Mouse (Mus musculus) embryonic facial prominence, embryonic 12.5 days (tissue): ENCODE data around the gene Gimap3. TPM values are rescaled to one million over a fixed set of nuclear protein-coding genes. Genes with fewer than 3 reads are reported as not detected.

Experiments
- ATAC-seq: fragments of 200-750 bp; cut with Nextera tagmentation; 2 replicates; pipeline ENCODE4 v1.8.0; 2017; ENCODE audit not compliant: insufficient number of reproducible peaks, insufficient read depth, low FRiP score, low TSS enrichment
- H3K27ac ChIP-seq: fragments of 300-500 bp; sonication (generic); 2 replicates; pipeline ENCODE4 v1.5.1; 2016; ENCODE audit warnings: mild to moderate bottlenecking
- H3K27me3 ChIP-seq: fragments of 300-500 bp; sonication (generic); 2 replicates; pipeline ENCODE4 v1.6.1; 2016; ENCODE audit warnings: mild to moderate bottlenecking, moderate library complexity
- H3K36me3 ChIP-seq: fragments of 300-500 bp; sonication (generic); 2 replicates; pipeline ENCODE4 v1.6.1; 2016; ENCODE audit warnings: mild to moderate bottlenecking
- H3K4me1 ChIP-seq: fragments of 300-500 bp; sonication (generic); 2 replicates; pipeline ENCODE4 v1.6.1; 2016
- H3K4me2 ChIP-seq: fragments of 300-500 bp; sonication (generic); replicated peaks from 2 replicates; pipeline ENCODE4 v1.6.1; 2016; ENCODE audit warnings: mild to moderate bottlenecking, moderate library complexity
- H3K4me3 ChIP-seq: fragments of 300-500 bp; sonication (generic); 2 replicates; pipeline ENCODE4 v1.5.1; 2016; ENCODE audit warnings: mild to moderate bottlenecking
- H3K9ac ChIP-seq: fragments of 300-500 bp; sonication (generic); 2 replicates; pipeline ENCODE4 v1.6.1; 2016; ENCODE audit warnings: mild to moderate bottlenecking, moderate library complexity
- H3K9me3 ChIP-seq: fragments of 300-500 bp; sonication (generic); 2 replicates; pipeline ENCODE4 v1.6.1; 2016; ENCODE audit warnings: mild to moderate bottlenecking, moderate library complexity
- WGBS: fragments of 180-500 bp; shearing (Covaris S2); methylation state at CpG from one replicate; pipeline ENCODE4 v1.1.7; 2016; 5-methylcytosine and 5-hydroxymethylcytosine counted together
- polyA plus RNA-seq: library from polyadenylated mRNA; unstranded; fragments of >200 nt; fragmentation: Nextera tagmentation; extraction: Ambion mirVana; gene quantifications from 2 replicates; pipeline ENCODE4 v1.2.1, GENCODE M21; 2016

The Gimap3 gene
- polyA plus RNA-seq, 1 experiment from 2014 or later: not detected

GRCm38 (mm10) chr6:48718455-48718854 lies 52.2 kb downstream of the Gimap3 start, which contains the start of the genes Gm28053 and Gimap7:
Gene Gm28053, plus strand, starts transcription at chr6:48718607.
Gene Gimap7, plus strand, starts transcription at chr6:48718621.
- ATAC-seq: no peak
- H3K9ac ChIP-seq: no peak within 1 kb of the TSS
- H3K4me2 ChIP-seq: no peak within 1 kb of the TSS
- H3K27ac ChIP-seq: no peak within 1 kb of the TSS
- 56% methylated on average over 2 of the region's 2 CpGs for WGBS
- H3K9me3 ChIP-seq: no peaks in the 10 kb centered on the region
- H3K4me1 ChIP-seq: no peaks in the 10 kb centered on the region
- H3K27me3 ChIP-seq: no peaks in the 10 kb centered on the region
- no peaks in the 10 kb centered on the region for H3K36me3 ChIP-seq
- H3K4me3 ChIP-seq: no peak within 1 kb of the TSS

Other genes with a start within 250 kb of the Gimap3 start
- 21.3 and 21.5 TPM in 2 replicates for gene Atp6v0e2, start 233.2 kb downstream of the Gimap3 start, polyA plus RNA-seq
- gene Lrrc61, start 216.1 kb downstream of the Gimap3 start, polyA plus RNA-seq: 8.1 and 13.5 TPM in 2 replicates
- 6.9 TPM in 2 replicates for gene Rarres2, start 198.1 kb downstream of the Gimap3 start, polyA plus RNA-seq
- gene Gm45021, start 181.2 kb downstream of the Gimap3 start, polyA plus RNA-seq: not detected in 2 replicates
- 35.0 and 35.2 TPM in 2 replicates for gene Repin1, start 177.0 kb downstream of the Gimap3 start, polyA plus RNA-seq
- not detected in 2 replicates for gene Gm44965, start 176.9 kb downstream of the Gimap3 start, polyA plus RNA-seq
- 10.6 and 11.0 TPM in 2 replicates for gene Zfp775, start 168.8 kb downstream of the Gimap3 start, polyA plus RNA-seq
- 1.5 and 2.0 TPM in 2 replicates for gene AI854703, start 144.1 kb downstream of the Gimap3 start, polyA plus RNA-seq
- gene Gimap8, start 123.6 kb downstream of the Gimap3 start, polyA plus RNA-seq: 0.36 and 0.74 TPM in 2 replicates
- 11.6 and 13.7 TPM in 2 replicates for gene Gimap9, start 94.7 kb downstream of the Gimap3 start, polyA plus RNA-seq
- gene Gimap4, start 86.3 kb downstream of the Gimap3 start, polyA plus RNA-seq: 7.0 and 9.0 TPM in 2 replicates
- gene Gimap6, start 62.6 kb downstream of the Gimap3 start, polyA plus RNA-seq: 15.3 and 16.3 TPM in 2 replicates
- gene Gm28053, start 52.2 kb downstream of the Gimap3 start, polyA plus RNA-seq: not detected in 2 replicates
- not detected in 2 replicates for gene Gimap7, start 52.2 kb downstream of the Gimap3 start, polyA plus RNA-seq
- gene Gimap1, start 31.8 kb downstream of the Gimap3 start, polyA plus RNA-seq: 7.5 and 7.6 TPM in 2 replicates
- gene Gimap5, start 24.7 kb downstream of the Gimap3 start, polyA plus RNA-seq: 1.7 and 1.8 TPM in 2 replicates
- 44.0 and 45.1 TPM in 2 replicates for gene Tmem176a, start 70.1 kb upstream of the Gimap3 start, polyA plus RNA-seq
- 158 and 161 TPM in 2 replicates for gene Tmem176b, start 70.6 kb upstream of the Gimap3 start, polyA plus RNA-seq
- gene Aoc1, start 102.0 kb upstream of the Gimap3 start, polyA plus RNA-seq: not detected in 2 replicates
- gene 1600015I10Rik, start 159.0 kb upstream of the Gimap3 start, polyA plus RNA-seq: not detected in 2 replicates
- not detected in 2 replicates for gene Doxl2, start 204.1 kb upstream of the Gimap3 start, polyA plus RNA-seq
- not detected in 2 replicates for gene Svs1, start 216.0 kb upstream of the Gimap3 start, polyA plus RNA-seq